Mouse (Mus musculus) lung, postnatal 10 days (tissue): Measurements from ENCODE around the gene Hdac10.

ENCODE experiments used
- DNase-seq: peaks from one replicate; pipeline ENCODE4 v3.0.0; 2021

Gene Hdac10

GRCm38 (mm10) chr15:89122649-89123366, 5.7 kb downstream of the Hdac10 start, which contains the start of gene Tubgcp6:
Gene Tubgcp6 (minus strand): TSS chr15:89123112.
- DNase-seq = peak; percentile 97

GRCm38 (mm10) chr15:89118007-89118406, 10.5 kb downstream of the Hdac10 start:
- DNase-seq = no peak

- DNase-seq = peak; percentile 24
These were observed 18.4 kb downstream of the Hdac10 start for GRCm38 (mm10) chr15:89110147-89110546.

GRCm38 (mm10) chr15:89106976-89107375, 21.5 kb downstream of the Hdac10 start:
- DNase-seq = no peak

- no peak for DNase-seq
These were observed 22.4 kb downstream of the Hdac10 start for GRCm38 (mm10) chr15:89106073-89106472.

GRCm38 (mm10) chr15:89104425-89104824, 24.1 kb downstream of the Hdac10 start:
- no peak for DNase-seq

- no peak for DNase-seq
These were observed 24.6 kb downstream of the Hdac10 start for GRCm38 (mm10) chr15:89103921-89104320.

- no peak for DNase-seq
These were observed 25.9 kb downstream of the Hdac10 start for GRCm38 (mm10) chr15:89102646-89103045.

GRCm38 (mm10) chr15:89100823-89101222, 27.7 kb downstream of the Hdac10 start:
- no peak for DNase-seq

GRCm38 (mm10) chr15:89098616-89099015, 29.9 kb downstream of the Hdac10 start:
- DNase-seq = no peak

GRCm38 (mm10) chr15:89097450-89097849, 31.1 kb downstream of the Hdac10 start:
- no peak for DNase-seq

- DNase-seq = no peak
These were observed 36.3 kb downstream of the Hdac10 start for GRCm38 (mm10) chr15:89092181-89092580.

GRCm38 (mm10) chr15:89090662-89091061, 37.8 kb downstream of the Hdac10 start:
- no peak for DNase-seq

- peak; percentile 32 for DNase-seq
These were observed 39.0 kb downstream of the Hdac10 start for GRCm38 (mm10) chr15:89089248-89090051.

GRCm38 (mm10) chr15:89088607-89089247, 39.8 kb downstream of the Hdac10 start, which contains the start of gene Selenoo:
Gene Selenoo (plus strand): TSS chr15:89089084.
- DNase-seq = peak; percentile 95

GRCm38 (mm10) chr15:89084826-89085225, 43.7 kb downstream of the Hdac10 start:
- no peak for DNase-seq

GRCm38 (mm10) chr15:89083906-89084305, 44.6 kb downstream of the Hdac10 start:
- no peak for DNase-seq

GRCm38 (mm10) chr15:89078208-89078836, 50.2 kb downstream of the Hdac10 start:
- peak; percentile 73 for DNase-seq

GRCm38 (mm10) chr15:89076156-89076731, 52.3 kb downstream of the Hdac10 start:
- DNase-seq = peak; percentile 63

- peak; percentile 93 for DNase-seq
These were observed 52.9 kb downstream of the Hdac10 start for GRCm38 (mm10) chr15:89075478-89076147.

GRCm38 (mm10) chr15:89074613-89075477, 53.7 kb downstream of the Hdac10 start, which contains the start of gene Trabd:
Gene Trabd (plus strand): TSS chr15:89075124.
- DNase-seq = no peak
